Mouse (Mus musculus) thymus, adult 2 months (tissue): ENCODE data around the gene Nr2f2. TPM values are rescaled to one million over a fixed set of nuclear protein-coding genes. Genes with fewer than 3 reads are reported as not detected.

ENCODE experiments used
- DNase-seq: peaks from one replicate; pipeline ENCODE4 v3.0.0; 2021
- H3K27ac ChIP-seq: fragments of 200-500 bp; 2 replicates; pipeline ENCODE4 v1.5.1; 2012; ENCODE audit warnings: low read length, control low read depth; ENCODE audit not compliant: control insufficient read depth, insufficient read depth
- H3K27me3 ChIP-seq: fragments of 200-500 bp; 2 replicates; pipeline ENCODE4 v1.6.1; 2012; ENCODE audit warnings: mild to moderate bottlenecking, low read length, moderate library complexity, mixed read lengths; ENCODE audit not compliant: control insufficient read depth, insufficient read depth
- H3K36me3 ChIP-seq: fragments of 200-500 bp; 2 replicates; pipeline ENCODE4 v1.6.1; 2012; ENCODE audit warnings: mild to moderate bottlenecking, low read length, moderate library complexity; ENCODE audit not compliant: control insufficient read depth, insufficient read depth
- H3K4me1 ChIP-seq: fragments of 200-500 bp; replicated peaks from 2 replicates; pipeline ENCODE4 v1.6.1; 2012; ENCODE audit warnings: low read length; ENCODE audit not compliant: control insufficient read depth, insufficient read depth
- H3K4me3 ChIP-seq: fragments of 200-500 bp; 2 replicates; pipeline ENCODE4 v1.5.1; 2012; ENCODE audit warnings: mild to moderate bottlenecking, low read length, control low read depth, moderate library complexity; ENCODE audit not compliant: control insufficient read depth, insufficient read depth
- CTCF ChIP-seq: fragments of 200-500 bp; IDR thresholded peaks from 2 replicates; pipeline ENCODE4 v1.5.1; 2012; ENCODE audit warnings: mild to moderate bottlenecking, control low read depth, low read length, moderate library complexity, borderline replicate concordance; ENCODE audit not compliant: control insufficient read depth, poor library complexity, insufficient read depth; ENCODE audit errors: extremely low read depth
- POLR2A ChIP-seq: fragments of 200-500 bp; IDR thresholded peaks from 2 replicates; pipeline ENCODE4 v1.6.1; 2012; ENCODE audit warnings: mild to moderate bottlenecking, low read length, control low read depth, moderate library complexity; ENCODE audit not compliant: control insufficient read depth, poor library complexity, insufficient read depth; ENCODE audit errors: extremely low read depth
- WGBS: fragments of 180-500 bp; shearing (Covaris S2); methylation state at CpG from one replicate; pipeline ENCODE4 v1.1.7; 2018; 5-methylcytosine and 5-hydroxymethylcytosine counted together
- polyA plus RNA-seq: library from polyadenylated mRNA; depleted of rRNA; stranded (reverse); fragments of >200 nt; gene quantifications from 2 replicates; pipeline ENCODE4 v1.2.3, GENCODE M21; 2012

The Nr2f2 gene
- polyA plus RNA-seq, 1 experiment = 14.7 TPM

DNA sequence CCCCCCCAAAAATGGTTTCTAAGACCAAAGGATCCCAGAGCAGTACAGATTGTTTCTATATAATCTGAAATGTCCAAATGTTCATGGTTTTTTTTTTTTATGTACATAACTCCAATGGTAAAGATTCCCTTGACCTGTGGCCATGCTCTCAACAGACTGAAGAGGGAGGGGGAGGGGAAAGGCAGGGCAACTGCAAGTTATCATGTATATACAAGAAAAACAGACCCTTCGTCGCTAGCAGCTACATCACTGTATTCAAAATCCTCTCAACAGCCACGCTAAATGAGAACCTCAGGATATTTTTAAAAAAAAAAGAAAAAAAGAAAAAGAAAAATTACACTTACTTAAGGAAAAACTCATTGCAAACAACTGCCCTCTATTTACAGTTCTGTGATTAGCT is 13.9 kb downstream of the Nr2f2 start:
- no peak for DNase-seq
- H3K4me1 ChIP-seq = no peaks in the 10 kb centered on the region
- no peaks in the 10 kb centered on the region for H3K36me3 ChIP-seq
- WGBS = 32% methylated on average over 3 of the region's 3 CpGs
- no peak for TF ChIP-seq POLR2A
- no peak for TF ChIP-seq CTCF
- H3K27me3 ChIP-seq = peaks cover 5% of the 10 kb centered on the region; the same call in 1 of the 2 replicates
- no peak overlapping the region for H3K4me3 ChIP-seq
- no peak overlapping the region for H3K27ac ChIP-seq

DNA sequence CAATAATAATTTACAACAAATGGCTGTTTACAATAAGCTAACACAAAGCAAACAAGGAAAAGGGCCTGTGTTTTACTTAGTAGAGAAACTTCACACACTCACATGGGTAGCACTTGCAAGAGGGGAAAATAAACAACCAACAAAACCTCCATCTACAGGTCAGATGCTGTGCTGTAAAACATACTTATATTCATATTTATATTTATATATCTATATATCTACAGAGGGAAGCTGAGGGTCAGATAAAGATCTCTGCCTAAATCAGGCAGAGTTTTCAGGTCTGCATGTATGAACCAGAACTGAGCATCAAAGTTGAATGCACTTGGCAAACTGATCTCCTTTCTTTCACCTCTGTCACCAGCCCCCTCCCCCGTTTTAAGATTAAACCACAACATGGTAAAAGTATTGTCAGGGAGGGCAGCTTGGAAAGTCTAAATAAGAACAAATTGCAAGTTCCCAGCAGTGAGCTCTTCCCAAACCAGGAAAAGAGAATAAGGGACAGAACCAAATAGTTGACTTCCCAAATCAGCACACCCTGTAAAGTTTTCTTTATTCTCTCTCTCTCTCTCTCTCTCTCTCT is 14.5 kb downstream of the Nr2f2 start:
- TF ChIP-seq POLR2A = no peak
- Histone ChIP-seq H3K4me1 (no peaks in the 10 kb centered on the region), H3K27me3 (peaks cover 5% of the 10 kb centered on the region; the same call in 1 of the 2 replicates), H3K4me3 (no peak overlapping the region), H3K36me3 (no peaks in the 10 kb centered on the region), H3K27ac (no peak overlapping the region)
- DNase-seq = no peak
- 5% methylated on average over 1 of the region's 1 CpGs for WGBS

DNA sequence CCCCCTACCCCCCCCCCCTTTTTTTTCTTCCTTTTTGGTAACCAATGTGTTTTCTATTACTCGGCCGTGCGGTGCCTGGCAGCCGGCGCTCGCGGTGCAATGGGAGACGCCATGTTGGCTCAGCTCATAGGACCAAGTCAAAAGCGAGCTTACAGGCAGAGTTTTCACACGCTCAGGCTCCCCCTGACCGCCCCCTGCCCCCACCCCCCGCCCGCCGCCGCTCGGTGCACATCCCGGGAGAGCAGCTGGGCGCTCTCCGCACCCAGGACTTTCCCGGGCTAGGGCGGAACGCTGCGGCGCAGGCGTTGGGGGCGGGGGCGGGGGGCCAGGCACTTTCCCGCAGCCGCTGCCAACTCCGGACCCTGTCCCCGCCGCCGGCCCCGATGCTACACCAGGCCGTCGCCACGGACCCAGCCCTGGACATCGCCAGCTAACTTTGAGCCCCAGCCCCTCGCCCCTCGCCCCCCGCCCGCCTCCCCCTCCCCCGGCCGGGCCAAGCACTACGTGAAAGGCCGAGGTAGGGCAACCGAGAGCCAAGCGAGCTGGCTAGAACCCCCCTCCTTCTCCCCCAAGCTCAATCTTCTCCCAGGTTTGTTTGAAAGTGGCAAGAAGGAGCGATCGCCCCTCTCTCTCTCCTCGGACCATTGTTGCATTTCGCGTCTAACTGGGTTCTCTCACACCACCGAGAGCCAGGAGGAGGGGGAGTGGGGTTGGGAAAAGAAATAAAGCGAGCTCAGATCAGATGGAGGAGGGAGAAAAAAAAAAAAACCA is 15.6 kb downstream of the Nr2f2 start:
- peaks cover 9% of the 10 kb centered on the region for H3K27me3 ChIP-seq
- WGBS = 3% methylated on average over 55 of the region's 55 CpGs
- no peaks in the 10 kb centered on the region for H3K4me1 ChIP-seq
- TF ChIP-seq POLR2A = no peak
- no peak for TF ChIP-seq CTCF
- H3K36me3 ChIP-seq = no peaks in the 10 kb centered on the region
- H3K4me3 ChIP-seq = no peak overlapping the region
- DNase-seq = no peak
- H3K27ac ChIP-seq = no peak overlapping the region

- Histone ChIP-seq H3K27ac (no peak overlapping the region), H3K4me1 (no peaks in the 10 kb centered on the region), H3K27me3 (peaks cover 9% of the 10 kb centered on the region), H3K4me3 (no peak overlapping the region), H3K36me3 (no peaks in the 10 kb centered on the region)
- no peak for DNase-seq
- WGBS = 12% methylated on average over 20 of the region's 20 CpGs
- TF ChIP-seq CTCF (no peak), POLR2A (no peak)
Measured at GRCm38 (mm10) chr7:70349981-70350670, 16.4 kb downstream of the Nr2f2 start.

DNA sequence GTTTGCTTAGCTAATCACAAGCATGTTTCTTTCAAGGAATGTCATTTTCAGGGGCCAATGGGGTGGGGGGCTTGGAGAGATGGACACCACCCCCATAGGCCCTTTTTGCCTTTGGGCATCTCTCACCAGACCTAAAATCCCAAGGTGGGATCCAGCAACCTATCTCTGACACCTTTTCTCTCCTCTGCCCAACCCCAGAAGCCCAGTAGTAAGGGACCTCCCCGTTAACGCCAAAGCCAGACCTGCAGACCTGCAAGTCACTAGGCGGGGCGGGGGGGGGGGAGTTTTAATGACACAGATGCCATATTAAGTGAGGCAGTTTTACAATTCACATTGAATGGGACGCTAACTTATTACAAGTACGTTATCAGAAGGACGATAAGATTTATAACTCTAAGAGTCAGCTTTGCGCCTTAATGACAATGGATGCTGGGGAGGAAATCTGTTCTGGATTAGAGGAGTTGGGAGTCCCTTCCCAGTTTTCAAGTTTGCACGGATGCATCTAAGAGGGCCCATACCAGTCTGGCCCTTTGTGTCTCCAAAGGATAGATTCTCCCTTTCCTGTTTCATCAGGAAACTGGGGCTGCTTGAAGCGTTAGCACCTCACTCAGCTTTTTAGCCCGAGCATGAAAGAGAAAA is 17.4 kb downstream of the Nr2f2 start:
- Histone ChIP-seq H3K4me3 (no peak overlapping the region), H3K36me3 (no peaks in the 10 kb centered on the region), H3K27me3 (peaks cover 9% of the 10 kb centered on the region), H3K4me1 (no peaks in the 10 kb centered on the region), H3K27ac (no peak overlapping the region)
- DNase-seq = no peak
- TF ChIP-seq POLR2A (no peak), CTCF (no peak)
- 14% methylated on average over 11 of the region's 11 CpGs for WGBS
